Mouse (Mus musculus) stomach, embryonic 16.5 days (tissue): ENCODE measurements around the gene Ovgp1. TPM values are rescaled to one million over a fixed set of nuclear protein-coding genes. Genes with fewer than 3 reads are reported as not detected.

Experiments
- ATAC-seq: fragments of 200-750 bp; cut with Nextera tagmentation; 2 replicates; pipeline ENCODE4 v1.8.0; 2017; ENCODE audit warnings: moderate number of reproducible peaks, moderate TSS enrichment; ENCODE audit not compliant: insufficient read depth, low FRiP score
- H3K27ac ChIP-seq: fragments of 300-500 bp; sonication (generic); 2 replicates; pipeline ENCODE4 v1.5.1; 2014; ENCODE audit warnings: low read length
- H3K27me3 ChIP-seq: fragments of 300-500 bp; sonication (generic); 2 replicates; pipeline ENCODE4 v1.6.1; 2014; ENCODE audit warnings: low read length, control low read depth, mixed read lengths; ENCODE audit not compliant: control insufficient read depth, insufficient read depth
- H3K36me3 ChIP-seq: fragments of 300-500 bp; sonication (generic); 2 replicates; pipeline ENCODE4 v1.6.1; 2014; ENCODE audit warnings: low read length; ENCODE audit not compliant: control insufficient read depth, insufficient read depth
- H3K4me1 ChIP-seq: fragments of 300-500 bp; sonication (generic); 2 replicates; pipeline ENCODE4 v1.6.1; 2014; ENCODE audit warnings: low read length, control low read depth, mixed read lengths; ENCODE audit not compliant: control insufficient read depth, insufficient read depth
- H3K4me2 ChIP-seq: fragments of 300-500 bp; sonication (generic); 2 replicates; pipeline ENCODE4 v1.6.1; 2014; ENCODE audit warnings: low read depth, low read length, mixed read lengths
- H3K4me3 ChIP-seq: fragments of 300-500 bp; sonication (generic); replicated peaks from 2 replicates; pipeline ENCODE4 v1.5.1; 2014; ENCODE audit warnings: mild to moderate bottlenecking, low read length
- H3K9ac ChIP-seq: fragments of 300-500 bp; sonication (generic); 2 replicates; pipeline ENCODE4 v1.6.1; 2014; ENCODE audit warnings: low read length
- H3K9me3 ChIP-seq: fragments of 300-500 bp; sonication (generic); replicated peaks from 2 replicates; pipeline ENCODE4 v1.6.1; 2016; ENCODE audit warnings: low read length, control low read depth; ENCODE audit not compliant: control insufficient read depth
- WGBS: fragments of 180-500 bp; shearing (Covaris S2); extraction: QIAGEN DNeasy Blood & Tissue Kit; methylation state at CpG from one replicate; pipeline ENCODE4 v1.1.7; 2014; 5-methylcytosine and 5-hydroxymethylcytosine counted together
- polyA plus RNA-seq: library from polyadenylated mRNA; unstranded; fragments of >200 nt; fragmentation: Nextera tagmentation; extraction: Ambion mirVana; gene quantifications from 2 replicates; pipeline ENCODE4 v1.2.1, GENCODE M21; 2015

Ovgp1 gene
- polyA plus RNA-seq, 1 experiment from 2014 or later, result 1.6 TPM

- Histone ChIP-seq H3K9me3 (no peaks in the 10 kb centered on the region), H3K27ac (no peak overlapping the region), H3K4me2 (no peak overlapping the region), H3K27me3 (no peaks in the 10 kb centered on the region), H3K36me3 (no peaks in the 10 kb centered on the region), H3K4me1 (no peaks in the 10 kb centered on the region), H3K4me3 (no peak overlapping the region), H3K9ac (no peak overlapping the region)
- WGBS, result 75% methylated on average over 5 of the region's 5 CpGs
- no peak for ATAC-seq
Observed at GRCm38 (mm10) chr3:105935033-105935432, 38.5 kb upstream of the Ovgp1 start.

- H3K27ac ChIP-seq, result no peak overlapping the region
- no peaks in the 10 kb centered on the region for H3K4me1 ChIP-seq
- no peak overlapping the region for H3K4me2 ChIP-seq
- H3K27me3 ChIP-seq, result no peaks in the 10 kb centered on the region
- H3K4me3 ChIP-seq, result no peak overlapping the region
- H3K9me3 ChIP-seq, result no peaks in the 10 kb centered on the region
- no peak for ATAC-seq
- 83% methylated on average over 4 of the region's 4 CpGs for WGBS
- peaks cover 5% of the 10 kb centered on the region for H3K36me3 ChIP-seq
- no peak overlapping the region for H3K9ac ChIP-seq
Observed at GRCm38 (mm10) chr3:105936111-105936510, 37.4 kb upstream of the Ovgp1 start.

- H3K4me3 ChIP-seq, result no peak overlapping the region
- H3K27me3 ChIP-seq, result no peaks in the 10 kb centered on the region
- H3K27ac ChIP-seq, result no peak overlapping the region
- H3K9me3 ChIP-seq, result no peaks in the 10 kb centered on the region
- no peak overlapping the region for H3K4me2 ChIP-seq
- ATAC-seq, result no peak
- WGBS, result 96% methylated on average over 7 of the region's 7 CpGs
- no peak overlapping the region for H3K9ac ChIP-seq
- peaks cover 36% of the 10 kb centered on the region for H3K36me3 ChIP-seq
- no peaks in the 10 kb centered on the region; the same call in 1 of the 2 replicates for H3K4me1 ChIP-seq
Observed at GRCm38 (mm10) chr3:105951348-105951747, 22.2 kb upstream of the Ovgp1 start.

GRCm38 (mm10) chr3:105957235-105957634 lies 16.3 kb upstream of the Ovgp1 start:
- Histone ChIP-seq H3K27ac (no peak overlapping the region), H3K36me3 (peaks cover 18% of the 10 kb centered on the region; the same call in 1 of the 2 replicates), H3K9ac (no peak overlapping the region), H3K27me3 (no peaks in the 10 kb centered on the region), H3K4me2 (no peak overlapping the region), H3K4me1 (peaks cover 16% of the 10 kb centered on the region), H3K9me3 (no peaks in the 10 kb centered on the region), H3K4me3 (no peak overlapping the region)
- WGBS, result 88% methylated on average over 1 of the region's 1 CpGs
- no peak for ATAC-seq

GRCm38 (mm10) chr3:105958204-105958603 lies 15.3 kb upstream of the Ovgp1 start:
- 32% methylated on average over 5 of the region's 5 CpGs for WGBS
- Histone ChIP-seq H3K9me3 (no peaks in the 10 kb centered on the region), H3K36me3 (peaks cover 18% of the 10 kb centered on the region; the same call in 1 of the 2 replicates), H3K9ac (peak overlapping the region; percentile 97), H3K27ac (no peak overlapping the region; the same call in 1 of the 2 replicates), H3K27me3 (no peaks in the 10 kb centered on the region), H3K4me3 (peak overlapping the region; percentile 95), H3K4me2 (peak overlapping the region; percentile 86), H3K4me1 (peaks cover 16% of the 10 kb centered on the region)
- ATAC-seq, result no peak

- H3K27me3 ChIP-seq, result no peaks in the 10 kb centered on the region
- peaks cover 16% of the 10 kb centered on the region for H3K4me1 ChIP-seq
- H3K9ac ChIP-seq, result peak within 1 kb of the TSS; percentile 97
- H3K36me3 ChIP-seq, result peaks cover 15% of the 10 kb centered on the region; the same call in 1 of the 2 replicates
- H3K9me3 ChIP-seq, result no peaks in the 10 kb centered on the region
- peak within 1 kb of the TSS; percentile 92 for H3K27ac ChIP-seq
- ATAC-seq, result peak; percentile 98
- peak within 1 kb of the TSS; percentile 95 for H3K4me3 ChIP-seq
- peak within 1 kb of the TSS; percentile 86 for H3K4me2 ChIP-seq
- under 1% methylated on average over 52 of the region's 52 CpGs for WGBS
Observed at GRCm38 (mm10) chr3:105958974-105959580, 14.4 kb upstream of the Ovgp1 start, which contains the start of gene Wdr77. Wdr77 (plus strand) TSS chr3:105959369.

- H3K36me3 ChIP-seq, result 0 out of 2 replicates have a peak, but pooled peaks cover 12% of the 10 kb centered on the region
- WGBS, result 1% methylated on average over 24 of the region's 26 CpGs
Observed at GRCm38 (mm10) chr3:105959585-105959984, 13.9 kb upstream of the Ovgp1 start.

GRCm38 (mm10) chr3:105959999-105960398 lies 13.5 kb upstream of the Ovgp1 start, which contains the start of gene Atp5f1:
Atp5f1 (minus strand) TSS chr3:105960099.
- peaks cover 16% of the 10 kb centered on the region for H3K4me1 ChIP-seq
- 0 out of 2 replicates have a peak, but pooled peaks cover 12% of the 10 kb centered on the region for H3K36me3 ChIP-seq
- H3K27me3 ChIP-seq, result no peaks in the 10 kb centered on the region
- WGBS, result 2% methylated on average over 6 of the region's 6 CpGs
- H3K4me3 ChIP-seq, result peak within 1 kb of the TSS; percentile 95
- ATAC-seq, result no peak
- H3K9ac ChIP-seq, result peak within 1 kb of the TSS; percentile 97
- peak within 1 kb of the TSS; percentile 92 for H3K27ac ChIP-seq
- H3K9me3 ChIP-seq, result no peaks in the 10 kb centered on the region
- peak within 1 kb of the TSS; percentile 86 for H3K4me2 ChIP-seq

More at GRCm38 (mm10) chr3:105959585-105959984, 13.9 kb upstream of the Ovgp1 start:
- no peak; the same call in 1 of the 2 replicates for ATAC-seq
- Histone ChIP-seq H3K4me2 (peak overlapping the region; percentile 77), H3K9me3 (no peaks in the 10 kb centered on the region), H3K4me1 (peaks cover 16% of the 10 kb centered on the region), H3K27me3 (no peaks in the 10 kb centered on the region), H3K9ac (peak overlapping the region; percentile 94), H3K4me3 (peak overlapping the region; percentile 95), H3K27ac (peak overlapping the region; percentile 67; the same call in 1 of the 2 replicates)

- 93% methylated on average over 2 of the region's 2 CpGs for WGBS
- Histone ChIP-seq H3K27me3 (no peaks in the 10 kb centered on the region), H3K4me2 (peak overlapping the region; percentile 77; the same call in 1 of the 2 replicates), H3K4me3 (peak overlapping the region; percentile 95), H3K9ac (no peak overlapping the region), H3K27ac (no peak overlapping the region), H3K36me3 (0 out of 2 replicates have a peak, but pooled peaks cover 12% of the 10 kb centered on the region), H3K9me3 (no peaks in the 10 kb centered on the region), H3K4me1 (peaks cover 16% of the 10 kb centered on the region)
- no peak for ATAC-seq
Observed at GRCm38 (mm10) chr3:105960700-105961099, 12.8 kb upstream of the Ovgp1 start.
